25 mouse cellular contexts compared by ENCODE assay signal in the genomic region with DNA sequence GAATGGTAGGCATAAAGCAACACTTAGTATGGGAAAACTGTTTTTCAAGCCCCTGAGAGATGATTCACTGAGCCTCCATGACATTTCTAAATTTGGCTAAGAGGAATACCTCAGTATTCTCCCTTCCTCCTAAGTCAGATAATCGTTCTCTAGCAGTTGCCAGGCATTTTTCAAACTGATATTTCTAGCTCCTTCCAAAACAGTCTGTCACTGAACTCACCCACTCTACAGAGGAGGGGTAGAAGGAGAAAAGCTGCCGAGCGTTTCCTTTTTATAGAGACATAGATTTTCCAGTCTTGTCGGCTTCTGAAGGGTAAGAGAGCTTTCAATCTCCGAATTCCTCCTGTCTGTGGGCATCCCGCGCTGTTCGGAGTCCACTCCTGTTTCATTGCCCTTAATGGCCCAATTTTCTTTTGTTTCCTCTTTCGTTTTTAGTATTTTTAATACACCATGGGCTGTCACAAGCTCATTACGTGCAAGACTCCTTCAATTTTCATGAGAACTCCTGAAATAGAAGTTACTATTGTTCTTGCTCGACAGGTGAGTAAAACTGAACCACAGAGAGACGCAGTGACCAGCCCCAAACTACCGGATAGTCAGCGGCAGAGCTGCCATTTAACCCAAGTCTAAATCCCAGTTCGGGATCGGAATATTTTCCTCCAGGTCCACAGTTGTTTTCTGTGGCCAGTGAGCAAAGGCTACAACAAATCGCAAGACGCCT.
A peak's percentile ranks its signal among the peaks of the same experiment; 100 is the strongest.
DNase-seq lines count a peak whose midpoint lies in the region; ATAC-seq and TF ChIP-seq lines count a peak whose summit lies in the region.
"Had no signal": no experiment of that assay in that cellular context is flagged by ENCODE, and none has a peak within 500 bp of the region (broad histone marks: within the 10 kb centered on the region; RNA-seq: fewer than 3 reads in every experiment).

No protein-coding gene starts in this region.

- intact Hi-C loops in left cerebral cortex, adult 2 months (cut with DNase I), result loop anchor here (2.0 kb wide), 1 partner anchor 306 kb away; a partner anchor contains a TSS

- DNase-seq in layer of hippocampus, adult 18-20 months (ENCODE audit: low spot score in 2 of 2), result peak; percentile 45 to 62
- no peak for DNase-seq in layer of hippocampus, adult 9-10 months (ENCODE audit: low spot score)
- DNase-seq in left cerebral cortex, adult 2 months (ENCODE audit: extremely low spot score in 1 of 2, low spot score in 2 of 2), result peak; percentile 20 to 21
- peak; percentile 89 for DNase-seq in telencephalon, adult 2 months (ENCODE audit: low read depth, low spot score)
- no peak for DNase-seq in thymus, postnatal 4 days
- DNase-seq in midbrain, embryonic 10.5 days (ENCODE audit: low spot score), result no peak
- DNase-seq: B cell, adult 2 months; cerebellum, adult 11 months; cerebellum, postnatal 25 days; gastrocnemius, postnatal 25 days; heart, postnatal 10 days; kidney, adult 9 months; kidney, postnatal 36 days; lung, embryonic 14.5 days; midbrain, embryonic 14.5 days; thymus, postnatal 25 days had no signal

- H3K4me1 ChIP-seq in midbrain, embryonic 10.5 days, result no peaks in the 10 kb centered on the region
- H3K4me1 ChIP-seq: hindbrain, embryonic 12.5 days; liver, embryonic 12.5 days had no signal

- ATAC-seq in frontal cortex, adult (ENCODE audit: low TSS enrichment), result peak; percentile 99
- ATAC-seq: inflammation-experienced regulatory T-cells, adult 6 months; liver, embryonic 12.5 days; Patski had no signal

- H3K27me3 ChIP-seq in midbrain, embryonic 10.5 days (ENCODE audit: low read depth, poor library complexity, severe bottlenecking), result no peaks in the 10 kb centered on the region
- H3K27me3 ChIP-seq: hindbrain, embryonic 12.5 days; Patski had no signal

- no peak for TF ChIP-seq CTCF in left cerebral cortex, adult 2 months (IDR thresholded peaks at IDR 0.05)

- no peaks in the 10 kb centered on the region for H3K36me3 ChIP-seq in midbrain, embryonic 10.5 days
- H3K36me3 ChIP-seq: heart, embryonic 10.5 days; hindbrain, embryonic 12.5 days; liver, embryonic 12.5 days had no signal

- H3K9me3 ChIP-seq in midbrain, embryonic 10.5 days (replicated peaks), result no peaks in the 10 kb centered on the region
- H3K9me3 ChIP-seq: heart, embryonic 10.5 days; hindbrain, embryonic 12.5 days; liver, embryonic 12.5 days had no signal

- WGBS in midbrain, embryonic 10.5 days, result 89% methylated on average over 18 of the region's 18 CpGs

- peak overlapping the region; percentile 86 for H3K27ac ChIP-seq in left cerebral cortex, adult 2 months
- H3K27ac ChIP-seq in midbrain, embryonic 10.5 days (replicated peaks), result no peak overlapping the region
- H3K27ac ChIP-seq: heart, embryonic 10.5 days; hindbrain, embryonic 12.5 days; liver, embryonic 12.5 days; macrophage; stomach, postnatal 0 days had no signal

- H3K4me3 ChIP-seq in left cerebral cortex, adult 2 months, result peak overlapping the region; percentile 19; the same call in 1 of the 2 replicates
- H3K4me3 ChIP-seq in midbrain, embryonic 10.5 days, result no peak overlapping the region
- H3K4me3 ChIP-seq: erythroblast, embryonic 14.5 days; heart, embryonic 10.5 days; hindbrain, embryonic 12.5 days; liver, embryonic 12.5 days had no signal

Comparison
In these comparisons a context has a peak if more than half of its experiments do, and no peak if none do; other contexts are left out.
1. DNase-seq: peak in layer of hippocampus, adult 18-20 months (2 of 2), left cerebral cortex, adult 2 months (2 of 2) and telencephalon, adult 2 months (single experiment); none in layer of hippocampus, adult 9-10 months (single experiment), thymus, postnatal 4 days (single experiment) and midbrain, embryonic 10.5 days (single experiment).